Mouse (Mus musculus) bone marrow, adult 2 months (tissue): ENCODE results near the gene Rtn4ip1. TPM values are rescaled to one million over a fixed set of nuclear protein-coding genes. Genes with fewer than 3 reads are reported as not detected.

Source experiments
- H3K27ac ChIP-seq: fragments of 200-500 bp; 2 replicates; pipeline ENCODE4 v1.5.1; 2012; ENCODE audit warnings: low read depth, mild to moderate bottlenecking, control low read depth, inconsistent platforms, low read length; ENCODE audit not compliant: control insufficient read depth, poor library complexity, insufficient read depth
- H3K4me1 ChIP-seq: fragments of 200-500 bp; 2 replicates; pipeline ENCODE4 v1.6.1; 2011; ENCODE audit warnings: low read length; ENCODE audit not compliant: control insufficient read depth, insufficient read depth
- H3K4me3 ChIP-seq: fragments of 200-500 bp; replicated peaks from 2 replicates; pipeline ENCODE3; 2011; ENCODE audit warnings: mild to moderate bottlenecking, low read depth, low read length, control low read depth; ENCODE audit not compliant: control insufficient read depth
- CTCF ChIP-seq: fragments of 200-500 bp; IDR thresholded peaks from 2 replicates; pipeline ENCODE4 v1.5.1; 2011; ENCODE audit warnings: low read length, control low read depth; ENCODE audit not compliant: control insufficient read depth, insufficient read depth
- POLR2A ChIP-seq: fragments of 200-500 bp; IDR thresholded peaks from 2 replicates; pipeline ENCODE4 v1.6.1; 2011; ENCODE audit warnings: low read depth, mild to moderate bottlenecking, control low read depth, low read length, borderline replicate concordance; ENCODE audit not compliant: control insufficient read depth
- WGBS: fragments of 180-500 bp; shearing (Covaris S2); methylation state at CpG from one replicate; pipeline ENCODE4 v1.1.7; 2018; 5-methylcytosine and 5-hydroxymethylcytosine counted together
- polyA plus RNA-seq: library from polyadenylated mRNA; stranded (reverse); fragments of >200 nt; gene quantifications from 2 replicates; pipeline ENCODE4 v1.2.4, GENCODE M21; 2011; ENCODE audit warnings: low replicate concordance; ENCODE audit not compliant: missing spikeins, insufficient read depth, insufficient read length

Rtn4ip1 gene
- polyA plus RNA-seq: 8.6 and 15.5 TPM in 2 replicates

- H3K27ac ChIP-seq: peak within 1 kb of the TSS; percentile 22; the same call in 1 of the 2 replicates
- under 1% methylated on average over 40 of the region's 40 CpGs for WGBS
- TF ChIP-seq CTCF: no peak
- peak; percentile 38; the same call in 1 of the 2 replicates for TF ChIP-seq POLR2A
- peaks cover 4% of the 10 kb centered on the region for H3K4me1 ChIP-seq
- H3K4me3 ChIP-seq: peak within 1 kb of the TSS; percentile 78
Observed at GRCm38 (mm10) chr10:43901578-43902194, at the start of gene Rtn4ip1, which contains the start of gene Qrsl1. TSS of gene Rtn4ip1 (plus strand) at chr10:43901807. TSS of gene Qrsl1 (minus strand) at chr10:43901745.

DNA sequence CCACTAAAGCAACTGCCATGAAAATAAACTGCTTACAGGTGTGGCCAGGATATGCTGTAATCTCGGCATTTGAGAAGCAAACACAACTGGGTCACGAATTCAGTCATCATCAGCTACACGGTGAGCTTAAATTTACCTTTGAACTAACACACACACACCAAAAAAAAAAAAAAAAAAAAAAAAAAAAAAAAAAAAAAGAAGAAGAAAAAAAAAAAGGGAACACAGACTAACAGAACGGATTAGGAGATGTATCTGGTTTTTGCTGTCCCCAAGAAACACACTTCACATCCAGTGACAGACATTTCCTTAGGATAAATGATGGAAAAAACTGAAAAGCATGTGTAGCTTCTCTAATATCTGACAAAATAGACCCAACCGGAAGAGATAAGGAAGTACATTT, 49.7 kb upstream of the Rtn4ip1 start:
- 39% methylated on average over 5 of the region's 5 CpGs for WGBS
- TF ChIP-seq CTCF (no peak), POLR2A (no peak)
- Histone ChIP-seq H3K4me1 (peaks cover 5% of the 10 kb centered on the region), H3K4me3 (no peak overlapping the region), H3K27ac (no peak overlapping the region)

GRCm38 (mm10) chr10:43855916-43856315, 45.7 kb upstream of the Rtn4ip1 start:
- H3K4me1 ChIP-seq: peaks cover 5% of the 10 kb centered on the region
- TF ChIP-seq POLR2A (no peak), CTCF (no peak)
- H3K27ac ChIP-seq: peak overlapping the region; percentile 44; the same call in 1 of the 2 replicates
- 73% methylated on average over 9 of the region's 9 CpGs for WGBS
- no peak overlapping the region for H3K4me3 ChIP-seq

GRCm38 (mm10) chr10:43856351-43856750, 45.3 kb upstream of the Rtn4ip1 start:
- WGBS: 8% methylated on average over 3 of the region's 3 CpGs
- H3K4me3 ChIP-seq: no peak overlapping the region
- TF ChIP-seq CTCF: no peak
- TF ChIP-seq POLR2A: no peak
- H3K4me1 ChIP-seq: peaks cover 5% of the 10 kb centered on the region
- H3K27ac ChIP-seq: peak overlapping the region; percentile 44; the same call in 1 of the 2 replicates

DNA sequence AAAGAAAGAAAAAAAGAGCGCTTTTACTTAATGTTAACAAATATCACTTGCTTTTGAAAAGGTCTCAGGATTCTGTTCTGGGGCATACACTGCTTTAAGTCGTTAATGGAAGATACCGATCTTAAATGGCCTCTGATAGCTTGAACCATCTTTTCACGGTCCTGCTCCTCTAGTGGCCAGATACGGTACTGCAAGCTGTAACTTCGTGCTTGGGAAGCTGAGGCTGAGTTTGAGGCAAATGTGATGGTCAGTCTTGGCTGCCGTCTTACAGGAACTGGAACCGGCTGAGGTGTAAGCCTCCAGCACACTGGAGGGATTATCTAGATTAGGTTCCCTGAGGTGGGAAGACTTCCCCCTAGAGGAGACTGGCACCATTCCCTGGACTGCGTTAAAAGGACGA, 30.9 kb upstream of the Rtn4ip1 start:
- 74% methylated on average over 10 of the region's 10 CpGs for WGBS

DNA sequence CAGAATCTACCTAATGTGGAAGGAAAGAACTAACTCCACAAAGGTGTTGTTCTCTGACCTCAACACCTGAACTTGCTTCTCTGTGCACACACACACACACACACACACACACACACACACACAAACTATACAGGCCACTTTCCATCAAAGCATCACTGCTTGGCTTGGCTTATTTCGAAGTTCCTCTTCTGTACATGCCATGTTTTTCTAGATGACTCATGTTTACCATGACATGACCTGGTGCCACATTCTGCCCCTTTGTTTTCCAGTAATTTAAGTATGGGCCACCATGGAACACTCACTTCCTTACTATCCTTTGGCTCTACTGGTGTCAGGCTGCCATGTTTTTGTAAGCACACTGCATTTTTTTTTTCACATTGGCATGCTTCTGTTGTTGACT, 30.1 kb upstream of the Rtn4ip1 start:
- WGBS: 79% methylated on average over 1 of the region's 1 CpGs
- no peak overlapping the region for H3K4me3 ChIP-seq
- TF ChIP-seq CTCF (no peak), POLR2A (no peak)
- H3K27ac ChIP-seq: no peak overlapping the region
- H3K4me1 ChIP-seq: no peaks in the 10 kb centered on the region; the same call in none of the 2 replicates

More for the DNA sequence above, 30.9 kb upstream of the Rtn4ip1 start:
- H3K4me3 ChIP-seq: no peak overlapping the region
- H3K4me1 ChIP-seq: no peaks in the 10 kb centered on the region; the same call in none of the 2 replicates
- TF ChIP-seq POLR2A (no peak), CTCF (peak; percentile 74)
- H3K27ac ChIP-seq: no peak overlapping the region

GRCm38 (mm10) chr10:43887676-43888075, 13.9 kb upstream of the Rtn4ip1 start:
- no peak overlapping the region for H3K27ac ChIP-seq
- WGBS: 88% methylated on average over 9 of the region's 9 CpGs
- TF ChIP-seq POLR2A (no peak), CTCF (no peak)
- H3K4me3 ChIP-seq: no peak overlapping the region
- no peaks in the 10 kb centered on the region for H3K4me1 ChIP-seq

DNA sequence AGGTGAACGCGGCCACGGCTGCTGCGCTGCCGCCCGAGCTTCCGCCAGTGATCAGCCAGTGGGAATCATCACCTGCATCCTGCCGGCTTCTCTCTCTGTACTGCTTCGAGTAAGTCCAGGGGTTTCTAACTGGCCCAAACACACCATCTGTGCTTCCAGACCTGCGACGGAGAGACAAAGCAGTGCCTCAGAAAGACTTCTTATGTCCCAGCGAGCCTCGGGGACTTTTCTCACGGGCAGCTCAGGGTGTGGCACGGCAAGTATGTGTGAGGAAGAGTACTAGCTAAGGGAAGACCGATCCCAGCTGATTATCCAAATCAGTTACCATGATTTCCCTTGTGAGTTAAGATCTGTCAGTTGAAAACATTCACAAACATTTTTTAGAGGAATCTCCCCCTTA, 12.6 kb upstream of the Rtn4ip1 start:
- 88% methylated on average over 16 of the region's 16 CpGs for WGBS
- no peak overlapping the region for H3K27ac ChIP-seq
- no peaks in the 10 kb centered on the region for H3K4me1 ChIP-seq
- TF ChIP-seq CTCF (no peak), POLR2A (no peak)
- no peak overlapping the region for H3K4me3 ChIP-seq
